Mouse (Mus musculus) cerebellum, adult (tissue): ENCODE measurements around the gene Fbxl19.
"Not testable (repeated sequence)": the region's sequence is repeated elsewhere in the genome, so short reads cannot be mapped to it uniquely, and the experiment has no call there.

ENCODE experiments used
- ATAC-seq: cut with Nextera tagmentation; 2 replicates; pipeline ENCODE4 v1.9.2; 2017; ENCODE audit warnings: mild to moderate bottlenecking, moderate library complexity, mixed read lengths; ENCODE audit not compliant: insufficient number of reproducible peaks, low FRiP score, low TSS enrichment

Fbxl19 gene

DNA sequence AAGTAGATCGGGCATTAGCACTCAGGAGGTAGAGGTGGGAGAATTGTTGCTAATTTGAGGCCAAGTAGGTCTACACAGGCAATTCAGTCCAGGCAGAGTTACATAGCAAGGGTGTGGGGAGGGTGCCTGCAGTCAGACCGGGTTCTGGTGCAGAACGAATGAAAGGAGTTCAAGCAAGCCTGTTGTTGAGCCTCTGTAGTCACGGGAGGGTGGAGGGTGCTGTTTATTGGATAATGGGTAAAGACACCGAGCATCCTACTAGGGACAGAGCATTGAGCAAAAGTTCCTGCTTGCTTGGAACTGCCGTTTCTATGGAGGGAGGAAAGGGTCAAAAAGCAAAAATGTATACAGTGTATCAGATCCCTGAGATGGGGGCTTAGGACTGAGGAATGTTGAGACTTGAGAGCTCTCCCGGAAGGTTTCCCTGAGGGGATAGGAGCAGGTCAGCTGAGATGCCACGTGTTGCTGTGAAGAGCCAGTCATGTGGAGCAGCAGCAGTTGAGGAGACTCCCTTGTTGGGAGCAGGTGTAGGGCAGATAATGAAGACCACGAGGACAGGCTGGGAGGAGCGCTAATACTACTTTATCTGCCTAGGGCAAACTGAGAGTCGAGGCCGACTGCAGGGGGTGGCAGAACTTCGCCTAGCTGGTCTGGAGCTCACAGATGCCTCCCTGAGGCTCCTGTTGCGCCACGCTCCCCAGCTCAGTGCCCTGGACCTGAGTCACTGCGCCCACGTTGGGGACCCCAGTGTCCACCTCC, 22.7 kb downstream of the Fbxl19 start:
- ATAC-seq = no peak

DNA sequence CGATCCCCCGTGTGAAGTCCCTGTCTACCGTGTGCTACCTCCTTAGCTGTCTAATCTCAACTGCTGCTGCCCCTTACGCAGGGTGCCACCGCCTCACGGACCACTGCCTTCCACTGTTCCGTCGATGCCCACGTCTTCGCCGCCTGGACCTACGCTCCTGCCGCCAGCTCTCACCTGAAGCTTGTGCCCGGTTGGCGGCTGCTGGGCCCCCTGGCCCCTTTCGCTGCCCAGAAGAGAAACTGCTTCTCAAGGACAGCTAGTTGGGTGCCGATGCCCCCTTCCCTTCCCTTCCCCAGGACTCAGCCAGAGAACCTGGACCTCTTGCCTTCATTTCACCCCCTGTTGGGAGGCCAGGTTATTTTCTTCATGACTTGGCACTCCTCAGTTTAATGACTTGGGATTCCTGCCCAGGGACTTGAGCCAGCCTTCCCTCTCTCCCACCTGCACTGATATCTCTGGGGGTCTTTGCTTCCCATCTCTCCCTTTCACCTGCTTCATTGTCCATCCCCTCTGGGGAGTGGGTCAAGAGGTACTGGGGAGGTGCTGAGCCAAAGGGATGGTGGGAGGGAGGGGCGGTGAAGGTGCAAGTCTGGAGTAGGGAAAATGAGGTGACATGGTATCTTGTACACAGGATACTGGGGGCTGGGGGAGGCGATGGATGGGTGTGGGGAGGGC, 23.5 kb downstream of the Fbxl19 start:
- no peak for ATAC-seq

DNA sequence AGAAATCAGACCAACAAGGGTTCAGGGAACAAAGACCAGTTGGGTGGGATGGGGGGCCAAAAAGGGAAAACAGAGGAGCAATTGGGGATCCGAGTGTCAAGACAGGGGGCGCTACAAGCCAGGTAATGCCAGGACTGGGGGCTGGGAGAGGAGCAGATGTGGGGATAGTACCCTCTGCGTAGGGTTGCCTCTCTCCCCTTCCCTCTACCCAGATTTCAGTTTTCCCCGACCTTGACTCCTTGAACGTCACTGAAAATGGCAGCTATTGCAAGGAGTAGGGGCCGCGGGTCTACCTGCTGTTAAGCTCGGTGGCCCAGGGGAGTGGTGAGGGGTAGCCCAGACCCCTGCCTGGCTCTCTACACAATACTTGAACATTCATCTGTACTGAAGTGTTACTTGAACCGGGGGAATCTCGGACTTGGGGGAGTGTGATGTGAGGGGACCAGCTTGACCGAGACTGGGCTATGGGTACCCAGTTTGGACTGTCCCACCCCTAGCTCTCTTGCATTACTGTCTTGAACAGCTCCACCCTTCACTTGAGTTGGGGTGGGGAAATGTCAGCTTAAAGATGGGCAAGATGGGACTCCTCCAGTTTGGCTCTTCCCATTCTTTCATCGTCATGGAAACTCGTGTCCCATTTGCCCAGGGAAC, 24.1 kb downstream of the Fbxl19 start:
- 0 out of 2 replicates have a peak, but pooled peaks have one; percentile 1 for ATAC-seq

DNA sequence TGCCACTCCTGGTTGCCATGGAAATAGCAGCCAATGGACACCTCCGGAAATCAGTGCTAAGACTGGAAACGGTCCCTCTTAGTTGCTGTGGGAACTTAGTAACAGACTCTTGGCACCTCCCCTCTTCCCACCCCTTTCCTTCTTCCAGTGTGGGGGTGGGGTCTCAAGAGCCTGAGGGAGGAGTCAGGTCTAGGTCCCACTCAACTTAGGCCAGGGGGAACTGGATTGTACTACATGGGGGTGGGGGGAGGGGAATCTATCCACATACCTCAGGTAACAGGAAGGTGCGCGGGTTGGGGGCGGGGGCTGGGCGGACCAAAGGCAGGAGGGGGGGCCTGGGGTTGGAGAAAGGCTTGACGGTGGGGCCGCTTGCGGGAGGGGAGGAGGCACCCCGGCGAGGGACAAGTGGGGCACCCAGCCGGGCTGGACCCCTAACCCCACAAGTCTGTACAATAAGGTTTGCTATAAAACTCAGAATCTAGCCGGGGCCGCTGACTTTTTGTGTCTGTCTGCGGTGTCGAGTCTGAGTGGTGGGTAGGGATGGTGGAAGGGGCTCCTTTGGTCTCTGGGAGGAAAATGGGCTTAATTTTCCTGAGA, 24.8 kb downstream of the Fbxl19 start:
- peak; percentile 74 for ATAC-seq

DNA sequence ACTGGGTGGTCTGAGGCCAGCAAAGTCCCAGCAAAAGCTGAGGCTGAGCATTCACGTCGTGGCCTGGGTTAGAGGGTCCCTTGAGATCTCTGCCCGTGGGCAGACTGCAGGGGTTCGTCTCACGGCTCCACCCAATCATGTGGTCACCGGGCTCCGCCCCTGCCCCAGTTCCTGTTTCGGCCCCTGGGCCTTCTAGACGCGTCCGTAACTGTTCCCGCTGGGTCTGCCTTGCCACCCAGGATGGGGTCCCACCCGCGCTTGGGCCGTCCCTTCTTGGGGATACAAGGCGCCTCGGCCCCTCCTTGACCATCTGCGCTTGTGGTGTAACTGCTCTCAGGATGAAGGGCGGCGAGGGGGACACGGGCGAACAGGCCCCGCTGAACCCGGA, 25.3 kb downstream of the Fbxl19 start, which contains the start of gene Orai3:
TSS of gene Orai3 (plus strand) at position 165 of the 388 bp plus-strand sequence.
- ATAC-seq = peak; percentile 38; the same call in 1 of the 2 replicates

DNA sequence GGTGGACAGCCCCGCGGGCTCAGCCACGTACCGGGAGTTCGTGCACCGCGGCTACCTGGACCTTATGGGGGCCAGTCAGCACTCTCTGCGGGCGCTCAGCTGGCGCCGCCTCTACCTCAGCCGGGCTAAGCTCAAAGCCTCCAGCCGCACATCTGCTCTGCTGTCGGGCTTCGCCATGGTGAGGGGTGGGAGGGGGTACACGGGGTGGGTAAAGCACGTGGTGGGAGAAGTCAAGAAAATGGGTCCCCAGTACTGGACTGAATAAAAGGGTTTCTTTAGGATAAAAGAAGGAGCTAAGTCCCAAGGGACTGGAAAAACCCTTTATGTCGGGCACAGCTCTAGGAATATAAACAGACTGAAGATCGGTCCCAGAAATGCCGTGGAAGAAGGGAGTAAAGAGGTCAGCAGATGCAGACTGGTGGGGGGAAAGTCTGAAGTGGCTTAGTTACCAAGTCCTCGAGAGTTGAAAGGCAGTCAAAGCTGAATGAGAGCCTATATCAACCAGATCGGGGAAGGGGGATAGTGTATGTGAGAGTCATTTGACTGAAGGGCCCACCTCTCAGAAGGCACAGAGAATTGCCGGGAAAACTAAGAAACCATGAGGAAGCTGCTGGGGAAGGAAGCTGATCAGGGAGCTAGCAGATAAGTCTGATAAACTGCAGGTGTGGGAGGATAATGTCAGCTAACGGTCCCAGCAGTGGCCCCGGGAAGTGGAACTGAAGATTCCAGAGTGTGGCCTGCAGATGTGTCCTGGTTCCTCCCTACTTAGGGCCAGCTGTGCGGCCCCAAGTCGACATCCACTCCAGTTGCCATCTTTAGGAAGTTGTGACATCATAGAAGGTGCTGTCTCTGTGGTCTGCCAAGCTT, 25.9 kb downstream of the Fbxl19 start:
- no peak for ATAC-seq

DNA sequence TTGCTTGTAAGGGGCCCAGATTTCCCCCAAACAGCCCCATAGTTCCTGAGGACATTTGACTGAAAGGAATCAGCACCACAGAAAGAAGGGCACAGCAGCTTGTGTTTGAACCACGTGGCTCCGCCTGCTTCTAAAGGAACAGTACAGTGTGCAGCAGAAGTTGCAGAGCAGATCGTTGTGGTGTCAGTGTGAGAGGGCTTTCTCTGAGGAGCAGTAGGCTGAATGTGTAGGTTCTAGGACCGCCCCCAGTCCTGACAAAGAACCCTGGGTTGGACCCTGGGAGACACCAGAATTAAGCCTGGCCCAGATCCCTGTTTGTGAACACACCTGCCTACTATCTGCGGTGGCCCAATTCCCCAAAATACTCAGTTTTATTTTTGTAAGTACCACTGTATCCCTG, 26.9 kb downstream of the Fbxl19 start:
- no peak for ATAC-seq

DNA sequence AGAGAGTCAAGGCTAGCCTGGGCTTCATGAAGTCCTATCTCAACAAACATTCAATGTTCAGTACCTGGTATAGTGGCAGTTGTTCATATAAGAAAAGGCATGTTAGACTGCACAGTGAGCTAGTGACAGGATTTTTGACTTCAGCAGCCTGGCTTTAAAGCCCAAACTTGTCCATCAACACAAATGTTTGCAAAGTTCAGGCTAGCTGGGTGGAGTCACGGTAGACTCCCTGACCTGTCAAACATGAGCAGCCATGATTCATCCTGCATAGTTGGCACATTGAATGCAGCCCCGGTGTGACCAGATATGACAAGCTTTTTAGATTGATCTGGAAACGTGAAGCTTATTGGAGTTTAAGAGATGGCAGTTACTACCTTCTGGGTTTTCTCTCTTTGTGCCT, 27.7 kb downstream of the Fbxl19 start:
- ATAC-seq = no peak

DNA sequence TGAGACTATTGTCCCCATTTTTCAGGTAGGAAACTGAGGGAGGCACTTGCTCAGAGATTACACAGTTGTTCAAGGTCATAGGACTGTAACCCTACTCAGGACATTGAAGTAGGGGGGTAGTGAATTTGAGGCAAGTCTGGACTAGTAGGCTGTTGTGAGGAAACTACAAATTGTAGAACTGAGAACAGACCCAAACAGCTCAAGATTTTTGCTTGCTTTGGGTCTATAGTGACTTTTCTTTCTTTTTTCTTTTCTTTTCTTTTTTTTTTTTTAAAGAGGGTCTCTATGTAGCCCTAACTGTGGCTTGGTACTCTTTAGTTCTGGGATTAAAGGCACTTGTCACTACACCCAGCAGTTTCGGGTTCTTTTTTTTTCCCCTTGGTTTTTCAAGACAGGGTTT, 28.2 kb downstream of the Fbxl19 start:
- ATAC-seq = no peak

DNA sequence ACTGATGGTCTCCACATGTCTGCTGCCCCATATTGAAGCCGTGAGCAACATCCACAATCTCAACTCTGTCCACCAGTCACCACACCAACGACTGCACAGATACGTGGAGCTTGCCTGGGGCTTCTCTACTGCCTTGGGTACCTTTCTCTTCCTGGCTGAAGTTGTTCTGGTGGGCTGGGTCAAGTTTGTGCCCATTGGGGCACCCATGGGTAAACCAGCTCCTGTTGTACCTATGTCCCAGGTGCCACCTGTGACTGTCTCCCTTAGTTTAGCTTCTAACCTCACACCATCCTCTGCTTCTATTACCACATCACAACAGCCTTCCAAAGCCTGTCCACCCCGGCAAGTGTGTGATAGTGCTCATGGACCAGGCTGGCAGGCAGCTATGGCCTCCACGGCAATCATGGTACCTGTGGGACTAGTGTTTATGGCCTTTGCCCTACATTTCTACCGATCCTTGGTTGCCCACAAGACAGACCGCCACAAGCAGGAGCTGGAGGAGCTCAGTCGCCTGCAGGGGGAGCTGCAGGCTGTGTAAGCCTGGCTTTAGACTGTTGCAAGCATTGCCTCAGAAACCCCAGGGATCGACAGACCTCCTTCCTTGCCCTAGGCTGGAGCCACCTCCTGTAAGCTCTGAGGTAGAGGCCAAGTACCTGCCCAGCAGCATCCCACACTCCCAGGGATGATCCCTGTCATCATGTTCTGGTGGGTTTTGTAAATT, 29.5 kb downstream of the Fbxl19 start:
- no peak for ATAC-seq

DNA sequence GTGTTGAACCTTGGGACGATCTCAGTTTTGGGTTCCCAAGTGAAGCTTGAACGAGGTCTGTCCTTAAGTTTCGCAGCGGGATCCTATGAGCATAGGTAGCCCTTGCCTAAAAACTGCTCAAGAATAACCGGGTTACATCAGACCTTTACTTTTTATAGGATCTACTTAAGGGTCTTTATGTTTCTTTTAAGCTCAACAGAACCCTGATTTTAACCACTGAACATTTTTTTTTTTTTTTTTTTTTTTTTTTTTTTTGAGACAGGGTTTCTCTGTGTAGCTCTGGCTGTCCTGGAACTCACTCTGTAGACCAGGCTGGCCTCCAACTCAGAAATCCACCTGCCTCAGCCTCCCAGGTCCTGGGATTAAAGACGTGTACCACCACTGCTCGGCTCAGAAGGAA, 31.5 kb downstream of the Fbxl19 start:
- not testable (repeated sequence) for ATAC-seq

DNA sequence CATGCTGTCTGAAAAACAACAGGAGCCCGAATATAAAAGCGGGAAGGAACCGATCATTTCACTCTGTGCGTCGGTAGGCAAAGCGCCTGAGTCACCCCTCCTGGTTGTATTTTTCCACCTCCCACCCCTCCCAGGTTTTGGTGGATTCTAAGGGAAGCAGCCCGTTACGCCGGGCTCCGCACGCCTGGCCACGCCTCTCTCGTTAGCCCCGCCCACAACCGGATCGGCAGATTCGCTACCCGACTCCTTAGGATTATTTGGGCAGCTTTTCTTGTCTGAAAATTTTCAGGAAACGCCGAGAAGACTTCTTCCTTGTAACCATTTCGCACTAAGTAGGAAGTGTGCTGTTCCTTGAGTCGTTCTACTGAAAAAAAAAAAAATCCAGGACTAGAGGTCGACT, 32.1 kb downstream of the Fbxl19 start, which contains the start of gene Setd1a:
TSS of gene Setd1a (plus strand) at position 245 of the 400 bp plus-strand sequence.
- peak; percentile 59; the same call in 1 of the 2 replicates for ATAC-seq

DNA sequence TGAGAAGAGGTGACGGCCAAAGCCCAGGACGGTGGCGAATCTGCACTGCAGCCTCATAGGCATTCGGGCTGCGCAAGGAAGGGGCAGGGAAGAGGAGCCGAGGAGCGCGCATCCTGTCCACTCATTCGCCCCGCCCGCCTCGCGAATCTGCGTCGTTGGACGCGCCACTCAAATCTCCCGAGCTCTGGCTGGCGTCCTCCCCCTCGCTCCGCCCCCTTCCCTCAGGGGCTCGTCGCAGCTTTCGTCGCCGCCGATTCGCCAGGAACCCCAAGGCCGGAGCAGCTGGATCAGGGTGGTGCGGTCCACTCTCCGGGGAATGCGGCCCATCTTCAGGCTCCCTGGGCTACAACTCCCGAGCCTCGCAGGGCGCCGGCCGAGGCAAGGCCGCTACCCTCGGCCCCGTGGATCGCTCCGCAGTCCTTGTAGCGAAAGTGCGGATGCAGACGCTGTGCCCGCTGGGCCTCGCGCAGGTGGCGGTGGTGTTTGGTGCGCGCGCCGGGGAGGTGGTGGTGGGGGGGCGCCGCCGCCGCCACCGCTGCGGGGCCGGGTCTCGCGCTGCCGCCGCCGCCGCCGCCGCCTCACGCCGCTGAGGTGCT, 32.6 kb downstream of the Fbxl19 start:
- peak; percentile 77 for ATAC-seq

DNA sequence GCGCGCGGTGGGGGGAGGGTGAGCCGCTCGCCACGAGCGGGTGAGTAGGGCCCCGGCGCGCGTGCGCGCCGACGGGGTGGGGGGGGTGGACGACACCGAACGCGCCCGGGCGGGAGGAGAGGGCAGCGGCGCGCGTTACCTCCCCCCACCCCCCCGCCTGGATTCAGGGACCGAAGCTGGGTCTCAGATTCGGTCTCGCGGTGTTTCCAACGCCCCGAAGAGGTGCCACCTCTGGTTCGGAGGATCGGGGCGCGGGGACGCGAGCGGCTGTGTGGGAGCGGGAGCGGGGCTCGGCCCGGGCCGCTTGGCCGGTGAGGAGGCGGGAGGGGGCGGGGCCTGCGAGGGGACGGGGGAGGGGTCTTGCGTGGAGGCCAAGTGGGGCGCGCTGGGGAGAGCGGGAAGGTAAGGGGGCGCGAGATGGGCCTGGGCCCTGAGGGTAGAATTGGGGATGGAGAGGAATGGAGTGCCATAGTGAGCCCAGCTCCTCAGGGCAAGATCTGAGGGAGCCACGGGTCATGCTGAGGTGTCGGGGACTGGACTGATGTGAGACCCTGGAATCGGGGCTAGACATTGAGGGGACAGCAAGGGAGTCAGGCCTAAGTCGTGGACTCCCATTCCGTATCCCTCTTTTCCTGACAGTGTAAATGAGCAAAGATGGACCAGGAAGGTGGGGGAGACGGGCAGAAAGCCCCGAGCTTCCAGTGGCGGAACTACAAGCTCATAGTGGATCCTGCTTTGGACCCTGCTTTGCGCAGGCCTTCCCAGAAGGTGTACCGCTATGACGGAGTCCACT, 33.3 kb downstream of the Fbxl19 start:
- peak; percentile 10; the same call in 1 of the 2 replicates for ATAC-seq

DNA sequence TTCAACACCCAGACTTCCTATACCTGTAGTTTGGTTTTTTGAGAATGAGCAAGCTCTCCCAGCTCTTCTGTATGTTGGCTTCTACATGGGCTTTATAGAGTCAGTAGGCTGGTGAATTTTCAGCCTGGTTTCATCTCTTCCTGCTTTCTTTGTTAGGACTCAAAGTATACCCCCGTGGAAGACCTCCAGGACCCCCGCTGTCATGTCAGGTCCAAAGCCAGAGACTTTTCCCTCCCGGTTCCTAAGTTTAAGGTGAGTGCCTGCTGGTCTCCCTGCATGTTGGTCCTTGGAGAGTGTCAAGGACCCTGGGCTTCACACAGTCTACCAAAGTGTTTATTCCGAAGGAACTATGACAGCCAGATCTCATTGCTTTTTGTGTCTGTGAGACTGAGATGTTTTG, 34.0 kb downstream of the Fbxl19 start:
- no peak for ATAC-seq

DNA sequence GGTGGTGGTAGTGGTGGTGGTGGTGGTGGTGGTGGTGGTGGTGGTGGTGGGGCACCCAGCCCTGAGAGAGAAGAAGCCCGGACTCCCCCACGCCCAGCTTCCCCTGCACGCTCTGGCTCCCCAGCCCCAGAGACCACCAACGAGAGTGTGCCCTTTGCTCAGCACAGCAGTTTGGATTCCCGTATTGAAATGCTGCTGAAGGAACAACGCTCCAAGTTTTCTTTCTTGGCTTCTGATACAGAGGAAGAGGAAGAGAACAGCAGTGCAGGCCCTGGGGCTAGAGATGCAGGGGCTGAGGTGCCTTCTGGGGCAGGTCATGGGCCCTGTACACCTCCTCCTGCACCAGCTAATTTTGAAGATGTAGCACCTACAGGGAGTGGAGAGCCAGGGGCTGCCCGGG, 41.0 kb downstream of the Fbxl19 start, which contains the start of gene Gm49388:
TSS of gene Gm49388 (plus strand) at position 301 of the 400 bp plus-strand sequence.
- ATAC-seq = no peak

DNA sequence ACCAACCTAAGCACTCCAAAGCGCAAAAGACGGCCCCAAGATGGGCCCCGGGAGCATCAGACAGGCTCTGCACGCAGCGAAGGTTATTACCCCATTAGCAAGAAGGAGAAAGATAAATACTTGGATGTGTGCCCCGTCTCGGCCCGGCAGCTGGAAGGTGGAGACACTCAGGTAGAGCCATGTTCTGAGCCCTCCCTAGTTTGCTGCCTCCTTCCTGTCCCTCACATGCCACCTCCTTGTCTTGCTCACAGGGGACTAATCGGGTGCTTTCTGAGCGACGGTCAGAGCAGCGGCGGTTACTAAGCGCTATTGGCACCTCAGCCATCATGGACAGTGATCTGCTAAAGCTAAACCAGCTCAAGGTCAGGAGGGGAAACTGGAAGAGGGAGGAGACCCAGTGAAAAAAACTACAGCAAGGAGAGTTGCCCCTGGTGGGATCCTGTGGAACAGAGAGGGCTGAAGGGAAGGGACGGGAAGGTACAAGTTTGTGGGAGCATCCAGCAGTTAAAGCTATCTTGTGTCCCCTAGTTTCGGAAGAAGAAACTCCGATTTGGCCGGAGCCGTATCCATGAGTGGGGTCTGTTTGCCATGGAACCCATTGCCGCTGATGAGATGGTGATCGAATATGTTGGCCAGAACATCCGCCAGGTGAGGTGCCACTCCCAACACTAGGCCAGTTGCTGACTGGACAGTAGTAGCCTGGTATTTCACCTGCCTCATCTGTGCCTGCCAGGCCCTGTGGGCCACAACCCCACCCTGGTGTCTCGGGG, 52.9 kb downstream of the Fbxl19 start:
- no peak for ATAC-seq
